Mouse (Mus musculus) c-Kit-negative CD71-positive TER-119-positive erythroid progenitor cells, embryonic 14.5 days (primary cell): ENCODE results near the gene Fam214a.

Experiments used
- DNase-seq: peaks from one replicate; pipeline ENCODE4 v3.0.0-alpha.2; 2013; ENCODE audit warnings: low read depth, low spot score

The Fam214a gene

GRCm38 (mm10) chr9:74952756-74953247 is at the start of gene Fam214a:
TSS of gene Fam214a (plus strand) at chr9:74952884.
- DNase-seq, result peak; percentile 26

- DNase-seq, result peak; percentile 12
Measured at GRCm38 (mm10) chr9:74904866-74905508, 47.7 kb upstream of the Fam214a start.

- no peak for DNase-seq
Measured at GRCm38 (mm10) chr9:74906951-74907350, 45.7 kb upstream of the Fam214a start.

GRCm38 (mm10) chr9:74909245-74909644 is 43.4 kb upstream of the Fam214a start:
- no peak for DNase-seq

- DNase-seq, result no peak
Measured at GRCm38 (mm10) chr9:74910226-74910759, 42.4 kb upstream of the Fam214a start.

- DNase-seq, result no peak
Measured at GRCm38 (mm10) chr9:74911430-74911829, 41.3 kb upstream of the Fam214a start.

- DNase-seq, result no peak
Measured at GRCm38 (mm10) chr9:74911919-74912318, 40.8 kb upstream of the Fam214a start.

GRCm38 (mm10) chr9:74912619-74913376 is 39.9 kb upstream of the Fam214a start:
- DNase-seq, result no peak

- DNase-seq, result no peak
Measured at GRCm38 (mm10) chr9:74915611-74916010, 37.1 kb upstream of the Fam214a start.

GRCm38 (mm10) chr9:74920450-74920849 is 32.2 kb upstream of the Fam214a start:
- DNase-seq, result no peak

GRCm38 (mm10) chr9:74921422-74921821 is 31.3 kb upstream of the Fam214a start:
- DNase-seq, result no peak

- DNase-seq, result no peak
Measured at GRCm38 (mm10) chr9:74922884-74923283, 29.8 kb upstream of the Fam214a start.

GRCm38 (mm10) chr9:74923291-74923977 is 29.2 kb upstream of the Fam214a start:
- no peak for DNase-seq

- no peak for DNase-seq
Measured at GRCm38 (mm10) chr9:74925220-74925769, 27.4 kb upstream of the Fam214a start.

- no peak for DNase-seq
Measured at GRCm38 (mm10) chr9:74929981-74930423, 22.7 kb upstream of the Fam214a start.

- no peak for DNase-seq
Measured at GRCm38 (mm10) chr9:74930653-74931052, 22.0 kb upstream of the Fam214a start.

GRCm38 (mm10) chr9:74935289-74935688 is 17.4 kb upstream of the Fam214a start:
- no peak for DNase-seq

GRCm38 (mm10) chr9:74937761-74938160 is 14.9 kb upstream of the Fam214a start:
- no peak for DNase-seq

GRCm38 (mm10) chr9:74938670-74939534 is 13.8 kb upstream of the Fam214a start:
- no peak for DNase-seq

GRCm38 (mm10) chr9:74946713-74947402 is 5.8 kb upstream of the Fam214a start:
- DNase-seq, result no peak
